Mouse (Mus musculus) limb, embryonic 11.5 days (tissue): Measurements from ENCODE around the gene Washc4. TPM values are rescaled to one million over a fixed set of nuclear protein-coding genes. Genes with fewer than 3 reads are reported as not detected.

Experiments used
- ATAC-seq: fragments of 200-750 bp; cut with Nextera tagmentation; 2 replicates; pipeline ENCODE4 v1.8.0; 2017; ENCODE audit warnings: low read depth; ENCODE audit not compliant: insufficient number of reproducible peaks, low FRiP score, low TSS enrichment
- DNase-seq: peaks from one replicate; pipeline ENCODE4 v3.0.0-alpha.2; 2015; ENCODE audit warnings: low spot score
- H3K27ac ChIP-seq: fragments of 300-500 bp; sonication (generic); replicated peaks from 2 replicates; pipeline ENCODE4 v1.5.1; 2014; ENCODE audit warnings: low read depth, mild to moderate bottlenecking, low read length
- H3K27me3 ChIP-seq: fragments of 300-500 bp; sonication (generic); 2 replicates; pipeline ENCODE4 v1.6.1; 2014; ENCODE audit warnings: mild to moderate bottlenecking, low read length, mixed read lengths; ENCODE audit not compliant: control insufficient read depth, insufficient read depth
- H3K36me3 ChIP-seq: fragments of 300-500 bp; sonication (generic); 2 replicates; pipeline ENCODE4 v1.6.1; 2014; ENCODE audit warnings: mild to moderate bottlenecking, low read length, moderate library complexity, mixed read lengths; ENCODE audit not compliant: control insufficient read depth, insufficient read depth
- H3K4me1 ChIP-seq: fragments of 300-500 bp; sonication (generic); 2 replicates; pipeline ENCODE4 v1.6.1; 2014; ENCODE audit warnings: low read length, mixed read lengths; ENCODE audit not compliant: control insufficient read depth, insufficient read depth
- H3K4me2 ChIP-seq: fragments of 300-500 bp; sonication (generic); 2 replicates; pipeline ENCODE4 v1.6.1; 2014; ENCODE audit warnings: low read depth, mild to moderate bottlenecking, moderate library complexity; ENCODE audit not compliant: severe bottlenecking
- H3K4me3 ChIP-seq: fragments of 300-500 bp; sonication (generic); 2 replicates; pipeline ENCODE4 v1.5.1; 2014; ENCODE audit warnings: low read depth, low read length
- H3K9ac ChIP-seq: fragments of 300-500 bp; sonication (generic); 2 replicates; pipeline ENCODE4 v1.6.1; 2014; ENCODE audit warnings: mild to moderate bottlenecking, low read length
- H3K9me3 ChIP-seq: fragments of 300-500 bp; sonication (generic); 2 replicates; pipeline ENCODE4 v1.6.1; 2016; ENCODE audit warnings: low read length; ENCODE audit not compliant: control insufficient read depth
- WGBS: fragments of 180-500 bp; shearing (Covaris S2); extraction: QIAGEN DNeasy Blood & Tissue Kit; methylation state at CpG from one replicate; pipeline ENCODE4 v1.1.7; 2014; 5-methylcytosine and 5-hydroxymethylcytosine counted together
- polyA plus RNA-seq: library from polyadenylated mRNA; unstranded; fragments of >200 nt; fragmentation: Nextera tagmentation; extraction: Ambion mirVana; gene quantifications from 2 replicates; pipeline ENCODE4 v1.2.1, GENCODE M21; 2014

The Washc4 gene
- polyA plus RNA-seq, 1 experiment from 2014 or later, result 35.2 TPM

DNA sequence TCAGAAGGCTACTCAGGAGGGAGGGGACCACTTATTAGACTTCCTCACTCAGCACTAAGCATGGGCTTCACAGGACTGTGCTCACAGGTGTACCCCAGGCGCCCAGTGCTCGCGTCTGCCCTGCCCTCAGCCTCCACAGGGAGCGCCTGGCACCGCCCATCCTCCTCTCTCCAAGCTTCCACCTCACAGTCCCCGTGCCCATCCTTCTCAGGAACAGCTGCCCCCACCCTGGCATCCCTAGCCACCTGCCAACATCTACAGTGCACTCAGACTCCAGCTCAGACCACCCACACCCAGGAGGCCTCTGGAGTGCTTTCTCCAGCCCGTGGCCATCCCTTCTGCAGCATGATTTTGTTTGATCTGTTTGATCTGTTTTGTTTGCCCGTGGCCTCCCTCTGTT, 80.5 kb downstream of the Washc4 start:
- DNase-seq (no peak), ATAC-seq (no peak)
- Histone ChIP-seq H3K4me1 (no peaks in the 10 kb centered on the region), H3K4me3 (no peak overlapping the region), H3K4me2 (no peak overlapping the region), H3K27ac (no peak overlapping the region), H3K9me3 (no peaks in the 10 kb centered on the region), H3K27me3 (no peaks in the 10 kb centered on the region), H3K36me3 (peaks cover 7% of the 10 kb centered on the region), H3K9ac (no peak overlapping the region)
- 87% methylated on average over 8 of the region's 8 CpGs for WGBS

DNA sequence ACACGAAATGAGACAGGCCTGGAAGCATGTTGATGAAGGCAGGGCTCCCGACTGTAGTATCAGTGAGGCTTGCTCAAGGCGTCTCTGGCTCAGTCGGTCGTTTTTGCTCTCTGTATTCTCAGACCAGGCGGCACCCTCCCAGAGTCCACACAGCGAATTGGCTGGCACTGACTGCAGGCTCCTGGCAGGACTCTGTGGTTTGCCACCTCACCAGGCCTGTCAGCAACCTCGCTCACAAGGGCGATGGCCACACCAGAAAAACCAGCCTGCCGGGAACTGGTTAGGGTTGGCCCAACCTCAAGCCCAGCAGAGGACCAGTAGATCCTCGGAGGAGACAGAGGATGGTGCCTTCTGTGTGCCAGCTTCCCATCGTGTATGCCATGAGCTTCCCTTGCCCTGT, 81.3 kb downstream of the Washc4 start:
- Histone ChIP-seq H3K4me2 (no peak overlapping the region), H3K27me3 (no peaks in the 10 kb centered on the region), H3K4me3 (no peak overlapping the region), H3K36me3 (peaks cover 7% of the 10 kb centered on the region), H3K9ac (no peak overlapping the region), H3K4me1 (no peaks in the 10 kb centered on the region), H3K27ac (no peak overlapping the region), H3K9me3 (no peaks in the 10 kb centered on the region)
- ATAC-seq, result no peak
- no peak for DNase-seq
- WGBS, result 93% methylated on average over 12 of the region's 12 CpGs

DNA sequence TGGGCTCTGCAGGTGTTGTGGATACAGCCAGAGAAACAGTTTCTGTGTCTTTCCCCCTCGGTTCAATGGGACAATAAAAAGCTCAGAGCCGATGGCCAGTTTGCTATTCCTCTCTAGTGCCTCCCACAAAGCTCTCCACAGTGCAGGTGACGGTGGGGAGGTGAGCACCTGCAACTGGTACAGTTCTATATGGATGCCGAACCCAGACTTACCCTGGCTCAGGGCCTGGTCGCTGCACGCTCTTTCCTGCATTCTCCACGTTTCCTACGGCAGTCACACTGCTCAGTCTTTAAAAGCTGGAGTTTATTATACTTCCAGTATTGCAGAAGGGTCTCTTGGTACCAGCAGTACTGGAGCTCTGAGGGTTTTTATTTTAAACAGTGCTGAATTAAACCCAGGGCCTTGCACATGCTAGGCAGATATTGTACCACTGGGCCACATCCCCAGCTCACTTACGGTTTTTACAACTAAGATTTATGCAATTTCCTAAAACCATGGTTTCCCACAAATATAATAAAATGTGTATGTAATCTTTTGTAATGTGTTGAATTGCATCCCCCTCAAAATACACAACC, 83.6 kb downstream of the Washc4 start:
- Histone ChIP-seq H3K4me1 (no peaks in the 10 kb centered on the region), H3K9ac (no peak overlapping the region), H3K36me3 (peaks cover 5% of the 10 kb centered on the region; the same call in 1 of the 2 replicates), H3K27me3 (no peaks in the 10 kb centered on the region), H3K4me2 (no peak overlapping the region), H3K4me3 (no peak overlapping the region), H3K9me3 (no peaks in the 10 kb centered on the region), H3K27ac (no peak overlapping the region)
- ATAC-seq, result no peak
- 92% methylated on average over 9 of the region's 9 CpGs for WGBS
- no peak for DNase-seq

DNA sequence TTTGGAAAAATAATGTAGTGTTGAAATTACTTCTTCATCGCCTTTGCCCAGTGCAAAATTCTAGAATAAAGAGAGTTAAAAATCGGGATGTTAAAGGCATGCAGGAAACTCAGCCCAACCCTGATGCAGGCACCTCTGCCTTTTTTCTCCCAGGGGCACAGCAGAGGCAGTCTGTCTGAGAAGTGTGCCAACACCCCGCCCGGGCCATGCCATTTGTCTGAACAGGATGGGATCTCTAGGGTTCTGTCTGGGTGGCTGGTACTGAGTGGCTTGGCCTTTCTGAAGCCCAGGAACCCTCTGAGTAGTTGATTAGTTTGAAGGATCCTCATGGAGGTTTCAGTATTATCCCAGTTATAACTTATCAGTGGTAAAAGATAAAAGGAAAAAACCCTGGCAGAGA, 84.7 kb downstream of the Washc4 start:
- ATAC-seq, result no peak

DNA sequence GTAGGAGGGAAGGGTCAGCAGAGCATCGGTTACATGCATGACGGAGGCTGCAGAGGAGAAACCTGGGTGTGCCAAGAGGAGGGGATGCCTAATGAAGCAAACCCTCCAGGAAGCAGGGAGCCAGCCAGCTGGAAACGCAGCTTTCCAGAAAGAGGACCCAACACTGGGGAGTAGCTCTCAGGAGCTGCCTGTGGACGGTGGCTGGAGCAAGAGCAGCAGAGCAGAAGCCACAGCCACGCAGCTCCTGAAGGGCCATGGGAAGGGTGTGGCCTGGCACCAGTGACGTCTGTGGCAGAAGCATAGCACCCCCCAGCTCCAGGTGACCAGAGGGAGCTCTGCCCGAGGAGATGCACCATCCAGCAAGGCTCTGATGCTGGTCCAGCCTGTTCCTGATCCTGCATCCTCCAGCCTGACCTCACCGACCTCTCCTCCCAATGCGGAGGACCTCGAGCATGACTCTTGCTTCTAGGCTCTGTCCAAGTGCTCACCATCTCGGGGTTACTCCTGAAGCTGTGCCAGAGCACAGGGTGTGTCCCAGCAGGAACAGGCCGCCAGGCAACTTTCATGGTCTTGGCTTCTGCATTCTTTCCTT, 85.7 kb downstream of the Washc4 start:
- Histone ChIP-seq H3K36me3 (peaks cover 5% of the 10 kb centered on the region; the same call in 1 of the 2 replicates), H3K9me3 (no peaks in the 10 kb centered on the region), H3K4me3 (no peak overlapping the region), H3K4me2 (no peak overlapping the region), H3K4me1 (no peaks in the 10 kb centered on the region), H3K27me3 (no peaks in the 10 kb centered on the region), H3K27ac (no peak overlapping the region), H3K9ac (no peak overlapping the region)
- DNase-seq (no peak), ATAC-seq (no peak)
- 88% methylated on average over 12 of the region's 12 CpGs for WGBS

More for the DNA sequence above, 84.7 kb downstream of the Washc4 start:
- Histone ChIP-seq H3K9me3 (no peaks in the 10 kb centered on the region), H3K27me3 (no peaks in the 10 kb centered on the region), H3K36me3 (peaks cover 5% of the 10 kb centered on the region; the same call in 1 of the 2 replicates), H3K4me2 (no peak overlapping the region), H3K27ac (no peak overlapping the region), H3K4me1 (no peaks in the 10 kb centered on the region), H3K9ac (no peak overlapping the region), H3K4me3 (no peak overlapping the region)
- DNase-seq, result no peak
- 94% methylated on average over 4 of the region's 4 CpGs for WGBS

DNA sequence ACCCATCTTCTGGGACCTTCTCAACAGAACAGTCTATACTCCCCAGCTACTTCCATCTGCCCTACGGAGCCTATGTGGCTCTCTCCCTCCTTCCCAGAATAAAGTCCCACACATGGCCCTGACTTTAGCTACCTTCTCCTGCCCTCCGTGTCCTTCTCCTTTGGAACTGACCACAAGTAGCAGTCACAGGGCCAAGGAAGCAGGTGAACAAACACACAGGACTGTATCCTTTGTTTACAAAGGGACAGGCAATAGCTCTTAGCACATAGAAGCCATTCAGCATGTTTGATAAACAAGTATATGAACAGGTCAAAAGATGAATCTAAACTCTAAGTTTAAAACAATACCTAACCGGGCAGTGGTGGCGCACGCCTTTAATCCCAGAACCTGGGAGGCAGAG, 86.3 kb downstream of the Washc4 start:
- no peak overlapping the region for H3K9ac ChIP-seq
- WGBS, result 96% methylated on average over 5 of the region's 5 CpGs
- no peaks in the 10 kb centered on the region for H3K27me3 ChIP-seq
- peaks cover 3% of the 10 kb centered on the region; the same call in 1 of the 2 replicates for H3K36me3 ChIP-seq
- H3K4me2 ChIP-seq, result no peak overlapping the region
- no peak overlapping the region for H3K4me3 ChIP-seq
- DNase-seq, result no peak
- no peak overlapping the region for H3K27ac ChIP-seq
- ATAC-seq, result no peak
- H3K4me1 ChIP-seq, result 0 out of 2 replicates have a peak, but pooled peaks cover 3% of the 10 kb centered on the region
- no peaks in the 10 kb centered on the region for H3K9me3 ChIP-seq

DNA sequence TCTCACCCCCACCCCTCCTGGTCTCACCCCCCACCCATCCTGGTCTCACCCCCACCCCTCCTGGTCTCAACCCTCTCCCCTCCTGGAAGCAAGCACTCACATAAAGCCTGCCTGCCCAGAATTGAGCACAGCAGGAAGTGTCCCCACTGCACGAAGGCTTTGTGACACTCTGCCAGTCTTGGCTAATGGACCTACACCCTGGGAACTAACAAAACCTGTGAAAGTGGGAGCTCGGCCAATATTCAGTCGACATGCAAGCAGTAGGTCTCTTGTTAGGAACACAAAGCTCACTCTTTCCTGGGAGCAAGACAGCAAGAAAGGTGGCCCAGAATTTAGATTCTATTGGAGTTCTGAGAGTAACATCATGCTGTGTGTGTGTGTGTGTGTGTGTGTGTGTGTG, 87.3 kb downstream of the Washc4 start:
- Histone ChIP-seq H3K36me3 (0 out of 2 replicates have a peak, but pooled peaks cover 3% of the 10 kb centered on the region), H3K4me1 (0 out of 2 replicates have a peak, but pooled peaks cover 3% of the 10 kb centered on the region)
- WGBS, result 70% methylated on average over 3 of the region's 3 CpGs

DNA sequence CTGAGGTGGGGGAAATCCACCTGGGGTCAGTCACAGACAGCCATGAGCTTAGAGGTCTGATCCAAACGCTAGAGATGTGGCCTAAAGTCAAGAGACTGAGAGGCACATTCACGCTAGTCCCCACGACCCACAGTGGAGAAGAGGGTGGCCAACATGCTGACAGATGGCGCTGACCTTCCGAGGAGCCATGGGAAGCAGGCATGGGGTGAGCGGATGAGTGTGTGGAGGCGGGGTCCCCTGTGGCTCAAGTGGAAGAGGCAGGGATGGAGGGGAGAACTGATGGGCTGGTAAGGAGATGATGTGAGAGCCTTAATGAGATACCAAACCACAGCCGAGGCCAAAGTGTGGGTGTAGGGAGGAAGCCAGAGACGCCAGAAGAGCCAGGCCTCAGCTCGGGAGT, 88.2 kb downstream of the Washc4 start:
- Histone ChIP-seq H3K27me3 (no peaks in the 10 kb centered on the region), H3K9ac (no peak overlapping the region), H3K27ac (no peak overlapping the region), H3K36me3 (0 out of 2 replicates have a peak, but pooled peaks cover 3% of the 10 kb centered on the region), H3K4me1 (0 out of 2 replicates have a peak, but pooled peaks cover 3% of the 10 kb centered on the region), H3K9me3 (no peaks in the 10 kb centered on the region), H3K4me3 (no peak overlapping the region), H3K4me2 (no peak overlapping the region)
- no peak for ATAC-seq
- WGBS, result 88% methylated on average over 10 of the region's 10 CpGs
- DNase-seq, result no peak

More for the DNA sequence above, 87.3 kb downstream of the Washc4 start:
- Histone ChIP-seq H3K9ac (no peak overlapping the region), H3K27me3 (no peaks in the 10 kb centered on the region), H3K4me3 (no peak overlapping the region), H3K4me2 (no peak overlapping the region), H3K9me3 (no peaks in the 10 kb centered on the region), H3K27ac (no peak overlapping the region)
- ATAC-seq (no peak), DNase-seq (no peak)
